Mouse (Mus musculus) hindbrain, embryonic 11.5 days (tissue): Measurements from ENCODE around the gene Olfr328. TPM values are rescaled to one million over a fixed set of nuclear protein-coding genes. Genes with fewer than 3 reads are reported as not detected.

Experiments
- polyA plus RNA-seq: library from polyadenylated mRNA; unstranded; fragments of >200 nt; fragmentation: Nextera tagmentation; extraction: Ambion mirVana; gene quantifications from 2 replicates; pipeline ENCODE4 v1.2.1, GENCODE M21; 2014

The Olfr328 gene
- polyA plus RNA-seq, 1 experiment from 2014 or later = 0.09 TPM

Other genes with a start within 250 kb of the Olfr328 start
- 12.5 and 15.5 TPM in 2 replicates for gene Zfp692, start 248.6 kb downstream of the Olfr328 start, polyA plus RNA-seq
- gene Zfp672, start 225.3 kb downstream of the Olfr328 start, polyA plus RNA-seq = 26.1 and 28.9 TPM in 2 replicates
- gene Sh3bp5l, start 224.9 kb downstream of the Olfr328 start, polyA plus RNA-seq = 23.4 and 27.7 TPM in 2 replicates
- not detected in 2 replicates for gene Lypd8, start 176.6 kb downstream of the Olfr328 start, polyA plus RNA-seq
- not detected in 2 replicates for gene 1810065E05Rik, start 134.5 kb downstream of the Olfr328 start, polyA plus RNA-seq
- not detected in 2 replicates for gene Gm12253, start 123.1 kb downstream of the Olfr328 start, polyA plus RNA-seq
- gene Lypd9, start 102.7 kb downstream of the Olfr328 start, polyA plus RNA-seq = not detected in 2 replicates
- gene Olfr30, start 93.4 kb downstream of the Olfr328 start, polyA plus RNA-seq = not detected in 2 replicates
- gene Olfr332, start 63.1 kb downstream of the Olfr328 start, polyA plus RNA-seq = not detected in 2 replicates
- gene Olfr331, start 53.1 kb downstream of the Olfr328 start, polyA plus RNA-seq = not detected in 2 replicates
- not detected in 2 replicates for gene Olfr330, start 20.8 kb downstream of the Olfr328 start, polyA plus RNA-seq
- not detected in 2 replicates for gene Olfr329-ps, start 9.2 kb downstream of the Olfr328 start, polyA plus RNA-seq
- not detected in 2 replicates for gene Olfr224, start 14.9 kb upstream of the Olfr328 start, polyA plus RNA-seq
- not detected in 2 replicates for gene Olfr325, start 22.1 kb upstream of the Olfr328 start, polyA plus RNA-seq
- gene Olfr324, start 39.5 kb upstream of the Olfr328 start, polyA plus RNA-seq = not detected in 2 replicates
- not detected in 2 replicates for gene 2210407C18Rik, start 60.4 kb upstream of the Olfr328 start, polyA plus RNA-seq
- not detected in 2 replicates for gene Olfr323, start 74.9 kb upstream of the Olfr328 start, polyA plus RNA-seq
- gene Trim58, start 84.8 kb upstream of the Olfr328 start, polyA plus RNA-seq = 0.27 and 0.62 TPM in 2 replicates
- not detected in 2 replicates for gene Olfr322, start 103.1 kb upstream of the Olfr328 start, polyA plus RNA-seq
- gene Olfr320, start 125.5 kb upstream of the Olfr328 start, polyA plus RNA-seq = not detected in 2 replicates
- gene Olfr319, start 143.5 kb upstream of the Olfr328 start, polyA plus RNA-seq = not detected in 2 replicates
- gene Olfr318, start 168.4 kb upstream of the Olfr328 start, polyA plus RNA-seq = not detected in 2 replicates
- gene Olfr317, start 183.6 kb upstream of the Olfr328 start, polyA plus RNA-seq = not detected in 2 replicates
- not detected in 2 replicates for gene Olfr316, start 197.1 kb upstream of the Olfr328 start, polyA plus RNA-seq
- gene Olfr315, start 217.6 kb upstream of the Olfr328 start, polyA plus RNA-seq = not detected in 2 replicates
- not detected in 2 replicates for gene Olfr314, start 227.3 kb upstream of the Olfr328 start, polyA plus RNA-seq
- 8.2 and 10.1 TPM in 2 replicates for gene Fam183b, start 246.3 kb upstream of the Olfr328 start, polyA plus RNA-seq